Mouse (Mus musculus) brain, embryonic 14.5 days (tissue): ENCODE results near the gene P2rx5.

Experiments
- CTCF ChIP-seq: fragments of 200-500 bp; IDR thresholded peaks from 2 replicates; pipeline ENCODE4 v1.5.1; 2012; ENCODE audit warnings: inconsistent platforms, mild to moderate bottlenecking, moderate library complexity, borderline replicate concordance; ENCODE audit not compliant: insufficient read depth, insufficient read length; ENCODE audit errors: extremely low read depth
- POLR2A ChIP-seq: fragments of 200-500 bp; IDR thresholded peaks from 2 replicates; pipeline ENCODE4 v1.6.1; 2012; ENCODE audit warnings: mild to moderate bottlenecking, inconsistent platforms, borderline replicate concordance; ENCODE audit not compliant: poor library complexity, insufficient read depth, insufficient read length, severe bottlenecking; ENCODE audit errors: extremely low read depth

DNA sequence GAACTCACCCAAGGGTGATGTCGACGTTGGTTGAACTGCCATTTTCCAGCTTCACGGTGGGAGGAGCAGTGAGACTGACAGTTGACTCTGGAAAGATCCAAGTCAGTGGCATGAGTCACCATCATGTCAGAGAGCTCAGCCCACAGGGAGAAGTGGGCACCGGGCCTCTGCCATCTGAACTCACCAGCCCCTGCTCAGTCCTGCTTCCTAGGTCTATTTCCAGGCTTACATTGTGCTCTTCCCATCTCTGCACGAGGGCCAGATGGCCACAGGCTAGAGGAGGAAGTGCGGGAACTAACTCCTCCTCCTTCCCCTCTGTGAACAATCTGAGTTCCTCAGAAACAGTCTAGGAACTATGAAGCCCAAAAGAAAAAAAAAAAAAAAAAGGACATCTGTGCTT is 32.8 kb downstream of the P2rx5 start:
- TF ChIP-seq CTCF (no peak), POLR2A (no peak)
